Mouse (Mus musculus) ES-Bruce4 (cell line): ENCODE measurements around the gene Unc93b1. TPM values are rescaled to one million over a fixed set of nuclear protein-coding genes. Genes with fewer than 3 reads are reported as not detected.

ENCODE experiments used
- H3K27ac ChIP-seq: 2 replicates; pipeline ENCODE4 v1.5.1; 2012; ENCODE audit warnings: low read length, inconsistent platforms; ENCODE audit not compliant: insufficient read depth
- H3K27me3 ChIP-seq: 2 replicates; pipeline ENCODE4 v1.6.1; 2012; ENCODE audit warnings: mild to moderate bottlenecking, low read length, inconsistent platforms; ENCODE audit not compliant: control insufficient read depth, poor library complexity, insufficient read depth, severe bottlenecking
- H3K36me3 ChIP-seq: 2 replicates; pipeline ENCODE4 v1.6.1; 2012; ENCODE audit warnings: inconsistent platforms, mild to moderate bottlenecking, low read length, moderate library complexity; ENCODE audit not compliant: control insufficient read depth, poor library complexity, insufficient read depth, severe bottlenecking
- H3K4me1 ChIP-seq: one replicate; pipeline ENCODE4 v1.8.1; 2011; ENCODE audit warnings: low read length; ENCODE audit not compliant: control insufficient read depth, insufficient read depth
- H3K4me3 ChIP-seq: 2 replicates; pipeline ENCODE4 v1.5.1; 2011; ENCODE audit warnings: low read depth, mild to moderate bottlenecking, low read length
- H3K9ac ChIP-seq: 2 replicates; pipeline ENCODE4 v1.6.1; 2012; ENCODE audit warnings: low read depth, mild to moderate bottlenecking, inconsistent platforms; ENCODE audit not compliant: poor library complexity, severe bottlenecking
- H3K9me3 ChIP-seq: replicated peaks from 2 replicates; pipeline ENCODE4 v1.6.1; 2012; ENCODE audit warnings: mild to moderate bottlenecking, low read length, inconsistent platforms; ENCODE audit not compliant: control insufficient read depth, poor library complexity, insufficient read depth, severe bottlenecking
- CTCF ChIP-seq: IDR thresholded peaks from one replicate; pipeline ENCODE4 v1.8.1; 2011; ENCODE audit warnings: low read depth, low read length
- EP300 ChIP-seq: IDR thresholded peaks from 2 replicates; pipeline ENCODE4 v1.6.1; 2011; ENCODE audit warnings: low read depth, low read length; ENCODE audit not compliant: insufficient read depth
- POLR2A ChIP-seq: IDR thresholded peaks from one replicate; pipeline ENCODE4 v1.8.1; 2011; ENCODE audit warnings: low read length; ENCODE audit not compliant: insufficient read depth
- polyA plus RNA-seq: library from polyadenylated mRNA; stranded (reverse); fragments of >200 nt; gene quantifications from 2 replicates; pipeline ENCODE4 v1.2.4, GENCODE M21; 2011; ENCODE audit warnings: low read depth; ENCODE audit not compliant: missing spikeins, insufficient read depth, insufficient read length

Gene Unc93b1
- polyA plus RNA-seq, 1 experiment: 13.5 TPM

DNA sequence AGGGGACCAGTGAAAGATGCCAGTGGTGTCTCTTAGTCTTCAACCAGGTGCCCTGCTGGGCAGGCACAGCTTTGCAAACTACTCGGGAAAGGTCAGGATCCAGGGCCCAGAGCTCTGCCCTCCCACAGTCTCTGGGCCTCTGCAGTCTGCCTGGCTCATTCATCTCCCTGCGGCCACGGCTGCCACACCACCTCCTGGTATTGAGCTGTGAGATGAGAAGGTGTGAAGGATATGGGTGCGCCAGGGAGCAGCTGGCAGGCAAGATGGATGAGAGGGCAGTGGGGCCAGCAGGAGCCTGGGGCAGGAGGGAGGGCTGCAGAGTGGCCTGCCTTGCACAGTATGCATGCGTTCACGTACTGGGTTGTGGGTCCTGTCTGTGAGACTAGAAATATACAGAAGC is 55.8 kb downstream of the Unc93b1 start:
- H3K36me3 ChIP-seq: no peaks in the 10 kb centered on the region
- H3K9me3 ChIP-seq: no peaks in the 10 kb centered on the region
- no peak overlapping the region for H3K27ac ChIP-seq
- peaks cover 2% of the 10 kb centered on the region for H3K4me1 ChIP-seq
- TF ChIP-seq POLR2A: no peak
- H3K27me3 ChIP-seq: no peaks in the 10 kb centered on the region
- no peak overlapping the region for H3K4me3 ChIP-seq
- H3K9ac ChIP-seq: no peak overlapping the region

DNA sequence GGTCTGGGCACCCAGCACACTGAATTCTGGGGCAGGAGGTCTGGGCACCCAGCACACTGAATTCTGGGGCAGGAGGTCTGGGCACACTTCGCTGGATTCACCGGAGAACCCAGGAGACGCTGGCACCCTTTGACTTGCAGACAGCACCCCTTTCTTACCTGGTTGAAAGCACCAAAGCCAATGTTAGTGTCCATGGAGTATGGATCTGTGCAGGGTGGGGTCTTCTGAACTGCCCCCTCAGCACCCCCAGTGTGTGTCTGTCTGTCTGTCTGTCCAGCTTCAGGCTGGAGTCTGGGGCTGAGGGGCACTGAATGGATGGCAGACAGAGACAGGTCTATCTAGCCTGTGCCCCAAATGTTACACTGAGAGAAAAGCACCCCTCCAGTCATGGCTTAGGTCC is 56.6 kb downstream of the Unc93b1 start:
- H3K27ac ChIP-seq: no peak overlapping the region
- H3K9me3 ChIP-seq: no peaks in the 10 kb centered on the region
- no peak overlapping the region for H3K4me3 ChIP-seq
- no peaks in the 10 kb centered on the region for H3K27me3 ChIP-seq
- H3K4me1 ChIP-seq: no peaks in the 10 kb centered on the region
- H3K9ac ChIP-seq: no peak overlapping the region
- no peaks in the 10 kb centered on the region for H3K36me3 ChIP-seq
- TF ChIP-seq POLR2A (no peak), CTCF (no peak), EP300 (no peak)

DNA sequence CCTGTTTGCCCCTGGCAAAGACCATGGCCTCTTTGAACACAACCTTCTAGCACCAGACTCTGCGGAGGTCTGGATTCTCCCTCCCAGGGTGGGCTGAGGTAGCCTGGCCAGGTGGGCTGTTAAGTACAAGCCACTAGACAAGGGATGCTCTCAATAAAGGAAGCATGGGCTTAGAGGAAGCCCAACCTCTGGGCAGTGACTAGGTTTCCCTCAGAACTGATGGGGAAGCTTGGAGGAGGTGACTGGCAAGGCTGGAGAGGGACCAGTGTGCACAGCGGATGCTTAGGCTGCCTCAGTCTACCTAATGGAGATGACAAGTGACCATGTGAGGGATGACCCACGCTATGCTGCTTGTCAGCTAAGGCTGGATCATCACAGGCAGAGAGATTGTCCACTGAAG is 57.0 kb downstream of the Unc93b1 start:
- no peak overlapping the region for H3K4me3 ChIP-seq
- no peaks in the 10 kb centered on the region for H3K9me3 ChIP-seq
- TF ChIP-seq EP300 (no peak), POLR2A (no peak), CTCF (no peak)
- no peak overlapping the region for H3K27ac ChIP-seq
- H3K4me1 ChIP-seq: no peaks in the 10 kb centered on the region
- H3K9ac ChIP-seq: no peak overlapping the region
- H3K36me3 ChIP-seq: no peaks in the 10 kb centered on the region
- H3K27me3 ChIP-seq: no peaks in the 10 kb centered on the region

DNA sequence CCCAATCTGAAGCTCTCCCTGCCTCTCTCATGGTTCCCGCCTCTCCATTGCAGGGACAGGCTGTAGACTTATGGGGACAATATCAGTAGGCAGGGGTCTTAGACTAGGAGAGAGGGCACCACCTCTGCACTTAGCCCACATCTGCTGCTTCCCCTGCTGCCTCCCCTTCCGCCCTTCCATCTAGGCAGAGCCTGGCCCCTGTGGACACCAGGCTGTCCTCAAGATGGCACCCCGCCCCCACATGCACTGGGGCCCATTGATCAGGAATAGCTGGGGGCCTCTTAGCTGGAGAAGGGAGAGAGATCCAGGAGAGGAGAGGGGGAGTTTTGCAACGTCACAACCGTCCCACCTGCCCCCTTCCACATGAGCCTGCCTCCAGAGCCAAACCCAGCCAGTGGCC is 57.4 kb downstream of the Unc93b1 start, which contains the start of gene Tbx10:
Tbx10 (plus strand) TSS at position 337 of the 400 bp plus-strand sequence.
- Histone ChIP-seq H3K4me3 (no peak within 1 kb of the TSS), H3K27ac (no peak within 1 kb of the TSS), H3K9ac (no peak within 1 kb of the TSS), H3K36me3 (no peaks in the 10 kb centered on the region), H3K9me3 (no peaks in the 10 kb centered on the region), H3K4me1 (no peaks in the 10 kb centered on the region), H3K27me3 (no peaks in the 10 kb centered on the region)
- no peak for TF ChIP-seq EP300
- TF ChIP-seq POLR2A: no peak
- no peak for TF ChIP-seq CTCF

DNA sequence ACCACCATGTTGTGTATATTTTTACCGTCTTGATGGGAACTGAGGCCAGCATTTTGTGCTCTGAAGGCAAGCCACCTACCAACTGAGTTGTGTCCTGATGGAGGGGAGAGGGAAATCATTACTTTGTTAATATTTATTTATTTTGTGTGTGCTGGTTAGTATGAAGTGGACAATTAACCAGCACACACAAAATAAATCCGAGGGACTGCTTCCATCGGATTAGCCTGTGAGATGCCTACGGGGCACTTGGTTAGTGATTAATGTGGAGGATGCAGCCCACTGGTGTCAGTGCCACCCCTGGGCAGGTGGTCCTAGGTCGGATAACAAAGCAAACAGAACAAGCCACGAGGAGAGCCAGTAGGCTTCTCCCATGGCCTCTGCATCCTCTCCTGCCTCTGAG is 59.9 kb downstream of the Unc93b1 start:
- Histone ChIP-seq H3K9me3 (no peaks in the 10 kb centered on the region), H3K36me3 (no peaks in the 10 kb centered on the region), H3K4me1 (no peaks in the 10 kb centered on the region), H3K27ac (no peak overlapping the region), H3K27me3 (no peaks in the 10 kb centered on the region), H3K4me3 (no peak overlapping the region), H3K9ac (no peak overlapping the region)
- TF ChIP-seq EP300 (no peak), POLR2A (no peak), CTCF (no peak)

DNA sequence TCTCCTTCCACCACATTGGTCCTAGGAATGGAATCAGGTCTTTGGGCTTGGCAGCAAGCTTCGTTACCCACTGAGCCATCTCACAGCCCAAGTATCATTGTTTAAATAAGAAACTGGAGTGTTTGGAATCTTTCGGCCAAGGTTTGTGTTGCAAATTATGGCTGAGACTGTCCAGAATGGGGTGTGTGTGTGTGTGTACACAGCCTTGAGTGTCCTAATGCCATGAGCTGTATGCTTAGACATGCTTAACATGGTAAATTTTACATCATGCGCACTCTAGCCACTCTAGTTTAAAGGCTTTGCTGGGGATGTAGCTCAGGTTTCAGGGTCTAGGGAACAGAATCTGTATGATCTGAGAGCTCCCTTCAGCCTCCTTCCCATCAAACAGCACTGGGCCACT is 60.5 kb downstream of the Unc93b1 start:
- Histone ChIP-seq H3K9me3 (no peaks in the 10 kb centered on the region), H3K36me3 (no peaks in the 10 kb centered on the region), H3K4me1 (no peaks in the 10 kb centered on the region), H3K27me3 (no peaks in the 10 kb centered on the region), H3K27ac (no peak overlapping the region), H3K9ac (no peak overlapping the region), H3K4me3 (no peak overlapping the region)
- TF ChIP-seq POLR2A: no peak
- TF ChIP-seq CTCF: no peak
- TF ChIP-seq EP300: no peak
